Mouse (Mus musculus): Measurements from ENCODE around the gene B3gnt2. TPM values are rescaled to one million over a fixed set of nuclear protein-coding genes. Genes with fewer than 3 reads are reported as not detected.

Gene B3gnt2
- polyA plus RNA-seq, 1 experiment from 2014 or later: 6.5 TPM

DNA sequence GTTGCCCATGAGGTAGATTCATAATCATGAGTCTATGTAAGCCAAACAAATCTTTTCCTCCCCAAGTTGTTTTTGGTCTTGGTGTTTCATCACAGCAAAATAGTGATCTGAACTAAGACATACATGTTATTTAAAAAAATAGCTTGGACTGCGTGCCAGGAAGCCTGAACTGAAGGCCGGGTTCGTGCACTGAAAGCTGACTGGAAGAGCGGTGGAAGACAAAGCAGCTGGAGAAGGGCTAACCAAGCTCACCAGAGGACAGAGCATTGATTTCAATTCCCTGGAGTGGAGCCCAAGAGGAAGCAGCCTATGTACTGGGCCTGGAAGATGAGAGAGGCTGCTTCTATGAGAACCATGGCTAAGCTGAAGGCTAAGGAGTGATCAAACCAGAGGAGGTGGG, 26.2 kb upstream of the B3gnt2 start:
- no peaks in the 10 kb centered on the region for H3K9me3 ChIP-seq (replicated peaks)
- ATAC-seq (replicated peaks; ENCODE audit: insufficient number of reproducible peaks, insufficient read depth, low FRiP score, low read depth): no peak
- H3K9ac ChIP-seq: no peak overlapping the region
- no peak overlapping the region for H3K4me2 ChIP-seq
- no peaks in the 10 kb centered on the region for H3K27me3 ChIP-seq
- H3K4me1 ChIP-seq (replicated peaks): no peaks in the 10 kb centered on the region
- WGBS: 84% methylated on average over 4 of the region's 4 CpGs
- H3K4me3 ChIP-seq: no peak overlapping the region
- no peak overlapping the region for H3K27ac ChIP-seq
- no peaks in the 10 kb centered on the region for H3K36me3 ChIP-seq

DNA sequence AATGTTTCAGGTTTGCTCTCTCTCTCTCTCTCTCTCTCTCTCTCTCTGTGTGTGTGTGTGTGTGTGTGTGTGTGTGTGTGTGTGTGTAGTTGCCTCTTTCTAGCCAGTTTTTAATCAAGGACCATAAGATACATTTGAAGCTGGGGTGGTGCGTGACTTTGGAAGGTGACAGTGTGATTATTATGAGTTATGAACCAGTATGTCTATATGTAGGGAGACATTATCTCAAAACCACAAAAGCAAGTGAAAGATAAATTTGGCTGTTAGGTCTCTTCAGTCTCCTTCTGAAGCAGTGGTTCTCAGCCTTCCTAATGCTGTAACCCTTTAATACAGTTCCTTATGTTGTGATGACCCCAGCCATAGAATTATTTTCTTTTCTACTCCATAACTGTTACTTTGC, 24.6 kb upstream of the B3gnt2 start:
- H3K4me3 ChIP-seq: no peak overlapping the region

GRCm38 (mm10) chr11:22883676-22884075, 22.9 kb upstream of the B3gnt2 start:
- H3K9ac ChIP-seq: no peak overlapping the region
- WGBS: 77% methylated on average over 2 of the region's 2 CpGs
- no peaks in the 10 kb centered on the region for H3K9me3 ChIP-seq (replicated peaks)
- no peaks in the 10 kb centered on the region for H3K27me3 ChIP-seq
- H3K36me3 ChIP-seq: no peaks in the 10 kb centered on the region
- no peak overlapping the region for H3K27ac ChIP-seq
- no peak overlapping the region for H3K4me2 ChIP-seq
- H3K4me3 ChIP-seq: no peak overlapping the region
- no peak for ATAC-seq (replicated peaks; ENCODE audit: insufficient number of reproducible peaks, insufficient read depth, low FRiP score, low read depth)
- no peaks in the 10 kb centered on the region for H3K4me1 ChIP-seq (replicated peaks)

More for the DNA sequence above, 24.6 kb upstream of the B3gnt2 start:
- no peaks in the 10 kb centered on the region for H3K4me1 ChIP-seq (replicated peaks)
- H3K36me3 ChIP-seq: no peaks in the 10 kb centered on the region
- H3K9me3 ChIP-seq (replicated peaks): no peaks in the 10 kb centered on the region
- H3K27me3 ChIP-seq: no peaks in the 10 kb centered on the region
- no peak overlapping the region for H3K4me2 ChIP-seq
- 83% methylated on average over 1 of the region's 1 CpGs for WGBS
- ATAC-seq (replicated peaks; ENCODE audit: insufficient number of reproducible peaks, insufficient read depth, low FRiP score, low read depth): no peak
- no peak overlapping the region for H3K9ac ChIP-seq
- no peak overlapping the region for H3K27ac ChIP-seq

GRCm38 (mm10) chr11:22882926-22883325, 22.2 kb upstream of the B3gnt2 start:
- Histone ChIP-seq H3K4me3 (no peak overlapping the region), H3K36me3 (no peaks in the 10 kb centered on the region), H3K9ac (no peak overlapping the region), H3K27me3 (no peaks in the 10 kb centered on the region), H3K4me1 (replicated peaks) (no peaks in the 10 kb centered on the region), H3K9me3 (replicated peaks) (no peaks in the 10 kb centered on the region), H3K4me2 (no peak overlapping the region), H3K27ac (no peak overlapping the region)
- ATAC-seq (replicated peaks; ENCODE audit: insufficient number of reproducible peaks, insufficient read depth, low FRiP score, low read depth): no peak

- Histone ChIP-seq H3K4me3 (no peak overlapping the region), H3K9me3 (replicated peaks) (no peaks in the 10 kb centered on the region), H3K4me1 (replicated peaks) (no peaks in the 10 kb centered on the region), H3K9ac (no peak overlapping the region), H3K27me3 (no peaks in the 10 kb centered on the region), H3K27ac (no peak overlapping the region), H3K36me3 (no peaks in the 10 kb centered on the region), H3K4me2 (no peak overlapping the region)
- WGBS: 58% methylated on average over 3 of the region's 3 CpGs
- ATAC-seq (replicated peaks; ENCODE audit: insufficient number of reproducible peaks, insufficient read depth, low FRiP score, low read depth): no peak
Measured at GRCm38 (mm10) chr11:22880383-22881172, 19.8 kb upstream of the B3gnt2 start.

- Histone ChIP-seq H3K27ac (no peak overlapping the region), H3K4me1 (replicated peaks) (no peaks in the 10 kb centered on the region), H3K27me3 (no peaks in the 10 kb centered on the region), H3K4me3 (no peak overlapping the region), H3K9ac (no peak overlapping the region), H3K9me3 (replicated peaks) (no peaks in the 10 kb centered on the region), H3K4me2 (no peak overlapping the region), H3K36me3 (no peaks in the 10 kb centered on the region)
- ATAC-seq (replicated peaks; ENCODE audit: insufficient number of reproducible peaks, insufficient read depth, low FRiP score, low read depth): no peak
- WGBS: 85% methylated on average over 4 of the region's 4 CpGs
Measured at GRCm38 (mm10) chr11:22879645-22880044, 18.9 kb upstream of the B3gnt2 start.

DNA sequence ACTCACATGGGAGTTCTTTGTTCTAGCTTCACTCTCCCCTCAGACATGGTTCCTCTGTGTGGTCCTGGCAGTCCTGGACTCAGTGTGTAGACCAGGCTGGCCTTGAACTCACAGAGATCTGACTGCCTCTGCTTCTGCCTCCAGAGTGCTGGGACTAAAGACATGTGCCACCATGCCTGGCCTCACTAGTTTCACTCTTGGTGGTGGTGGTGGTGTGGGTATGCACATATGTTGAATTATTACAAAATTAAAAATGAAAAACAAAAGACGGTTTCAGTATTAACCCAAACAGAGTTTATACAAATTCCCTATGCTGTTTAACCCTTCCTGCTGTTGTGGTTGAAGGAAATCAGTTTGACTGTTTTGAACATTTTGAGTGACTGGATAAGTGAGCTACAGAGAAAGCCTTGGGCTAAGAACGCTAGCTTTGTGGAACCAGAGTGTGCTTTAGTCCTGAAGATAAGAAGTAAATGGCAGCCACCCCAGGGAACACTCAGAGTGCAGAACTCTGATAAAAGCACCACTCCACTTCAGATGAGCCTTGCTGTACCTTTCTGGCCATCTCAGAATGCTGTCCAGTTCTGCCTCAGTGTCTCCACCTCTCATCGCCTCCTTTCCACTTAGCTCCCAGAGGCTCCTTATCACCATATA, 16.0 kb upstream of the B3gnt2 start:
- H3K4me3 ChIP-seq: no peak overlapping the region
- peaks cover 9% of the 10 kb centered on the region for H3K4me1 ChIP-seq (replicated peaks)
- H3K36me3 ChIP-seq: no peaks in the 10 kb centered on the region
- H3K4me2 ChIP-seq: no peak overlapping the region
- H3K27me3 ChIP-seq: no peaks in the 10 kb centered on the region
- H3K27ac ChIP-seq: no peak overlapping the region
- H3K9me3 ChIP-seq (replicated peaks): no peaks in the 10 kb centered on the region
- no peak overlapping the region for H3K9ac ChIP-seq
- no peak for ATAC-seq (replicated peaks; ENCODE audit: insufficient number of reproducible peaks, insufficient read depth, low FRiP score, low read depth)
- WGBS: 65% methylated on average over 3 of the region's 3 CpGs

- no peak for ATAC-seq (replicated peaks; ENCODE audit: insufficient number of reproducible peaks, insufficient read depth, low FRiP score, low read depth)
- Histone ChIP-seq H3K27ac (no peak overlapping the region), H3K9me3 (replicated peaks) (no peaks in the 10 kb centered on the region), H3K9ac (no peak overlapping the region), H3K36me3 (no peaks in the 10 kb centered on the region), H3K4me2 (no peak overlapping the region), H3K27me3 (no peaks in the 10 kb centered on the region), H3K4me3 (no peak overlapping the region), H3K4me1 (replicated peaks) (peaks cover 13% of the 10 kb centered on the region)
- 82% methylated on average over 4 of the region's 4 CpGs for WGBS
Measured at GRCm38 (mm10) chr11:22875279-22875678, 14.5 kb upstream of the B3gnt2 start.

DNA sequence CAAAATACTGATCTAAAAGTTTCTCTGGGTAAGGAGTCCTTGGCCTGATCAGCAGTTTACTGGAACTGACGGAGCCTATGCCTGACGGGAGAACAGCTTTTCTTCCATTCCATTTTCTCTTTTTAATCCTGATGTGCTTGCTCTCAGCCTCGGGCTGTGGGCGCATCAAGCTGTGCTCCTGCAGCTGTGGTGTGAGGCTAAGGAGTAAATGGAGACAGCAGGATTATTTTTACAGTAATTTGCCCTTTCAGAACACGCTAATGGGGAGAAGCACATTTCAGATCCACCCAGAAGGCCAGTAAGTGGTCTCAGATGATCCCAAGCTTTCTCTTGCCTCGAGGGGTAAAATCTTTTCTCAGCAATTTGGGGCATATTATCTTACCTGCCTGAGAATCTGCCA, 14.0 kb upstream of the B3gnt2 start:
- Histone ChIP-seq H3K27ac (no peak overlapping the region), H3K4me1 (replicated peaks) (peaks cover 13% of the 10 kb centered on the region), H3K27me3 (no peaks in the 10 kb centered on the region), H3K9me3 (replicated peaks) (no peaks in the 10 kb centered on the region), H3K36me3 (no peaks in the 10 kb centered on the region), H3K9ac (no peak overlapping the region), H3K4me2 (no peak overlapping the region), H3K4me3 (no peak overlapping the region)
- 76% methylated on average over 6 of the region's 6 CpGs for WGBS
- ATAC-seq (replicated peaks; ENCODE audit: insufficient number of reproducible peaks, insufficient read depth, low FRiP score, low read depth): no peak

DNA sequence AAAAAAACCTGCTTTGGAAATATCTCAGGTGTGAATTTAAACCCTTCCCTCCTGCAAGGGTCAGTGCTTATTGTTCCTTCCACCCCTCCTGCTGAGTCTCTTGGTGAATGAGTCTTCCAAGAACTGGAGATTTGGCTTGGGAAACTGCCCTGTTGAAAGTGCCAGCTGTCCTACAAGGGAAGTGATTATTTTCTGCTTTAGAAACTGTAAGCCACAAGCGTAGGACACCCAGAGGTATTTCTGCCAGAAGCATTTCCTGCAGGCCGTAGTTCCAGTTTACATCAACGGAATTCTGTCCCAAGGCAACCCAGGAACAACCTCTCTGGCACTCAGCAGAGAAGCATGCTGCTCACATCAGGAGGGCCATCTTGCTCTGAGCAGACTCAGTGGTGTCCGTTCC, 12.6 kb upstream of the B3gnt2 start:
- Histone ChIP-seq H3K4me1 (replicated peaks) (peaks cover 13% of the 10 kb centered on the region), H3K4me2 (no peak overlapping the region), H3K36me3 (no peaks in the 10 kb centered on the region), H3K27me3 (no peaks in the 10 kb centered on the region), H3K27ac (0 out of 2 replicates have a peak overlapping the region, but pooled peaks have one; percentile 1), H3K9ac (no peak overlapping the region), H3K4me3 (no peak overlapping the region), H3K9me3 (replicated peaks) (no peaks in the 10 kb centered on the region)
- whole genome bisulfite sequencing: 66% methylated on average over 4 of the region's 4 CpGs
- ATAC-seq (replicated peaks; ENCODE audit: insufficient number of reproducible peaks, insufficient read depth, low FRiP score, low read depth): no peak

DNA sequence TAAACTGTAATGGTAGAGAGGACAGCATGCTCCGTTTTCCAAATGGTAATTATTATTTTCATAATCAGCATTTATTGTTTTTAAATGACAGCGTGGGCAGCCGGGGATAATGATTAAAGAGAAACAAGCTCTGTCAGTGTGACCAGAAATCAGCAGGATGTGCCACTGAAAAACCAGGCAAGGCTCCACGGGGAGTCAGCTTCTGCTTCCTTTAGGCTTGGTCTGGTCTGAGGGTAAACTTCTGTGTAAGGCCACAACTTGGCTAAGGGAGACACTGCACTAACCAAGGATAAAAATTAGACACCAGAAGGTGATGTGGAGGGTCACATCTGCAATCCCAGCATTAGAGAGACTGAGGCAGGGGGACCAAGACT, 11.5 kb upstream of the B3gnt2 start:
- Histone ChIP-seq H3K9me3 (replicated peaks) (no peaks in the 10 kb centered on the region), H3K4me3 (peak overlapping the region; percentile 13; the same call in 1 of the 2 replicates), H3K27me3 (no peaks in the 10 kb centered on the region), H3K4me2 (peak overlapping the region; percentile 46), H3K36me3 (no peaks in the 10 kb centered on the region), H3K27ac (peak overlapping the region; percentile 69), H3K9ac (no peak overlapping the region), H3K4me1 (replicated peaks) (peaks cover 13% of the 10 kb centered on the region)
- no peak for ATAC-seq (replicated peaks; ENCODE audit: insufficient number of reproducible peaks, insufficient read depth, low FRiP score, low read depth)
- WGBS: 50% methylated on average over 4 of the region's 4 CpGs
